Mouse (Mus musculus) thymus, postnatal 0 days (tissue): ENCODE data around the gene Gnai2. TPM values are rescaled to one million over a fixed set of nuclear protein-coding genes. Genes with fewer than 3 reads are reported as not detected.
"Not testable (repeated sequence)": the region's sequence is repeated elsewhere in the genome, so short reads cannot be mapped to it uniquely, and the experiment has no call there.

Source experiments
- DNase-seq: peaks from one replicate; pipeline ENCODE4 v3.0.0-alpha.2; 2015; ENCODE audit warnings: low spot score
- polyA plus RNA-seq: library from polyadenylated mRNA; unstranded; fragments of >200 nt; fragmentation: Nextera tagmentation; extraction: Ambion mirVana; gene quantifications from 2 replicates; pipeline ENCODE4 v1.2.1, GENCODE M21; 2015

Gene Gnai2
- polyA plus RNA-seq, 1 experiment from 2014 or later: 466 TPM

DNA sequence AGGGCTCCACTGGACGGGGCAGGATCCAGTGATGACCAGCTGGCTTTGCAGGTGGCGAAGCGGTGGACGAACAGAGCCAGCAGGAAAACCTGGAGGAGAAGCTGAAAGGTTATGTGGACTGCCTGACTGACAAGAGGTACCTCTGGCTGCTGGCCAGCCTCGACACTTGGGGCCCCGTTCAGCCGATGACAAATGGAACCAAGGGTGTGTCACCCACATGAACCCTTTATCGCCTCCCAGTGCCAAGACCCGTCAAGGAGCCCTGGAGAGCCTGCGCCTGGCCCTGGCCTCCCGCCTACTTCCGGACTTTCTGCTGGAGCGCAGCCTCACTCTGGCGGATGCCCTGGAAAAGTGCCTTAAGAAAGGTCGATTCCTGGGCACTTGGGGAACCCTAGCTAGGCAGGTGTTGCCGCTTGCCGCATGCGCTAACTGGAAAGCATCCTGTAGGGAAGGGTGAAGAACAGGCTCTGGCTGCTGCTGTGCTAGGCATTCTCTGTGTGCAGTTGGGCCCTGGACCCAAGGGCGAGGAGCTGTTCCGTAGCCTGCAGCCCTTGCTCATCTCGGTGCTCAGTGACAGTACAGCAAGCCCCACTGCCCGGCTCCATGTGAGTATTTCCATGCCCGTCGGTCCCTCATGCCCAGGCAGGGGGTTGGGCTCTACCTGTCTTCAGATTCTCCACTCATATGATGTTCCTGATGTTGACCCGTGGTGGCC, 45.0 kb downstream of the Gnai2 start:
- DNase-seq: no peak

DNA sequence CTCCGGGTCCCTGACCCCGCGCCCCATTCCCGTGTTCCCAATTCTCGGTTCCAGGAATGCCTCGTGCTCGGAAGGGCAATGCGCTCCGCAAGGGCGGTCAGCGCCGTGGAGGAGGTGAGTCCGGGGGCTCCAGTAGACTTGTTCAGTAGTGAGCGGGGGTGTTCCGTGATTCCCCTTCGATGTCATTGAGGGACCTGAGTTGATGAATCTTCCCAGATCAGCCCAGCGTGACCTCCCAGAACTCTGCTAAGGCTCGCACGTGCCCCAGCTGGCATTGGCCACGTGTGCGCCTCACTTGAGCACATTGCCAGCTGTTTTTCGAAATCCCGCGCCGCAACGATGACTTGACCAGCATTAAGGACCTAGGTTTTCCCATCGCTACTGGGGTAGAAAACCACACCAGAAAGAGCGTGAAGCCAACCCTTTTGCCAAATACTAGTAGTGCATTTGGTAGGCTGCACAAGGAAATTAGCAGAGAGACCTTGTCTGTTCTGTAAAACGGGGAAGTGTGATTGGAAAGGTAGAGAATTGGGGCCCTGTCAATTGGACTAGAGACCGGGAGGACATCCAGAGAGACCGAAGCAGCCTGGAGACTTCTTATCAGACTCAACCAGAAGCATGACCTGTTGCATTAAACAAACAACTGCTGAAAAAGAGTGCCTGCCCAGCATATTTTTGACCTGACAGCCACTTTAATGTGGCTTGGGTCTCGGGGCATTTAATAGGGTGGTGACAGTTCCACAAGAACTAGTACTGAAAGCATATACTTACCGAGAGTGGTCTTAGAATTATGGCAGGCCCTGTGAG, 47.1 kb downstream of the Gnai2 start:
- no peak for DNase-seq

- peak; percentile 99 for DNase-seq
Measured at GRCm38 (mm10) chr9:107586974-107587832, 48.0 kb downstream of the Gnai2 start, which contains the start of gene Ifrd2. TSS of gene Ifrd2 (plus strand) at chr9:107587642.

DNA sequence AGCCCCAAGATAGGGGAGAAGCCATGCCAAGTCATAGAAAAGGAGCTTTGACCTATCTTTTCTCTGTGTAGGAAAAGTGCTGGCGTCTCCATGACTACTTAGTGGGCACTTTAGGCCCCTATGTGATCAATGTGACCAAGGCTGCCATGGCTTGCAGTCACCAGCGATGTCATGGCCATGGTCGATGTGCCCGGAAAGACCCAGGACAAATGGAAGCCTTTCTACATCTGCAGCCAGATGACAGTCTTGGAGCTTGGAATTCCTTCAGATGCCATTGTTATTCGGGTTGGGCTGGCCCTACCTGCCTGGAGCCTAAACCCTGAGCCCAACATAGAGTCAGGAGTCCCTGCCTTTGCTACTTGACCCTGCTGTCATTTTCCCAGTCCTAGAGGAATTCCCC, 48.7 kb downstream of the Gnai2 start:
- no peak for DNase-seq

DNA sequence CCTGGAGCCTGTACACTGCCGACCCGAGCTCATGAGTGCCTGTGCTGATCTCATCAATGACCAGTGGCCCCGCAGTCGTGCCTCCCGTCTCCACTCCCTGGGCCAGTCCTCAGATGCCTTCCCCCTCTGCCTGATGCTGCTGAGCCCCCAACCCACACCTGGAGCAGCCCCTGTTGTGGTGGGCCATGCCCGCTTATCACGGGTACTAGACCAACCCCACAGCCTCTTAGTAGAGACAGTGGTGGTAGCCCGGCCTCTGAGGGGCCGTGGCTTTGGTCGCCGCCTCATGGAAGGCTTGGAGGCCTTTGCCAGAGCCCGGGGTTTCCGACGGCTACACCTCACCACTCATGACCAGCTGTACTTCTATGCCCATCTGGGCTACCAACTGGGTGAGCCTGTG, 52.0 kb downstream of the Gnai2 start:
- no peak for DNase-seq

GRCm38 (mm10) chr9:107582509-107583062, 52.6 kb downstream of the Gnai2 start:
- DNase-seq: no peak

DNA sequence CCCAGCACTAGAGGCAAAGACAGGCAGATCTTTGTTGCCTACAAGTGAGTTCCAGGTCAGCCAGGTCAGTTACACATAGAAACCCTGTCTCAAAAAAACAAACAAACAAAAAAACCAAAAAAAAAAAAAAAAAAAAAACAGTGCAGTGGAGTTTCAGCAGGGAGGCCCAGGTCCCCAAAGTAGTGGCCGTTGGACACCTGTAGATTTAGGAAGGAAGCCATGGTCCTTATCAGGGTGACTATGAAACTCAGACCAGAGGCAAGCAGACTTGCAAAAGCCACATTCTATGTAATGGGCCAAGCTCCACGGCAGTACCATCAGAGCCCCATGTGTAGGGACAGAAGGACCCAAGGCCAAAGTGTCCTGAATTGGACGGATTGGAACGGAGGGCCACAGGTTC, 53.6 kb downstream of the Gnai2 start:
- DNase-seq: no peak

- DNase-seq: peak; percentile 88
Measured at GRCm38 (mm10) chr9:107580501-107581317, 54.5 kb downstream of the Gnai2 start, which contains the start of gene Hyal3. TSS of gene Hyal3 (plus strand) at chr9:107580818.

- DNase-seq: no peak
Measured at GRCm38 (mm10) chr9:107579023-107579900, 55.9 kb downstream of the Gnai2 start.

- no peak for DNase-seq
Measured at GRCm38 (mm10) chr9:107578587-107578986, 56.6 kb downstream of the Gnai2 start, which contains the start of gene Naa80. TSS of gene Naa80 (plus strand) at chr9:107578887.

- no peak for DNase-seq
Measured at GRCm38 (mm10) chr9:107577871-107578270, 57.3 kb downstream of the Gnai2 start.

DNA sequence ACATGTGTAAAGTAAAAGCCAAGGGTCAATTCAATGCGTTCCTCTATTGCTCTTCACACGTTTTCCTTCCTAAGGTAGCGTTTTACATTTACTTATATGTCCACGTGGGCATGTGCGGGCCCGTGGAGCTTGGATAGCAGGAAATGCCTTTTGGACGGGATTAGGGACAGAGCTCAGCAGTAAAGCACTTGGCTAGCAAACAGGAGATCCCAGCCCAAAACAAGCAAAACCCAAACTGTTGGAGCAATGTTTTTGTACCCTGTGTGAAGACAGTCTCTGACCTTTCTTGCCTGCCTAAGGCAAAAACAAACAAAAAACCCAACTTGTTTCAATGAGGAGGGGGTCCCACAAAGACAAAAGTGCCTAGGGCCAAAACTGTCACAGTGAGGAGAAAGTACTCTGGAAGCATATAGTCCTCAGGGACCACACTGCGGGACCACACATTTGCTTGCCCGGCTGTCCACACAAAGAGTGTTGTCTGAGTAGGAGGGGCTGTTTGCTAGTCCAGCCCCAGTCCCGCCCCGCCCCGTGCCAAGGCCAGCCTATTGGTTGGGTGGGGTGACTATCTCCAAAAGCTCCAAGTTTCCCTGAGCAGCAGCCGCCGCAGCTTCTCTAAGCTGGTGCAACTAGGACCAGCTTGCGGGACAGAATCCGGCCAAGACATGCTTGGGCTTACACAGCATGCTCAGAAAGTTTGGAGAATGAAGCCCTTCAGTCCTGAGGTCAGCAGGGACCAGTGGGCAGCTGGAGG, 58.6 kb downstream of the Gnai2 start, which contains the start of gene Hyal1:
Gene Hyal1 (plus strand): TSS at position 571 of the 751 bp plus-strand sequence.
- DNase-seq: no peak

- DNase-seq: no peak
Measured at GRCm38 (mm10) chr9:107575579-107576356, 59.4 kb downstream of the Gnai2 start.

GRCm38 (mm10) chr9:107573774-107574173, 61.4 kb downstream of the Gnai2 start:
- not testable (repeated sequence) for DNase-seq

DNA sequence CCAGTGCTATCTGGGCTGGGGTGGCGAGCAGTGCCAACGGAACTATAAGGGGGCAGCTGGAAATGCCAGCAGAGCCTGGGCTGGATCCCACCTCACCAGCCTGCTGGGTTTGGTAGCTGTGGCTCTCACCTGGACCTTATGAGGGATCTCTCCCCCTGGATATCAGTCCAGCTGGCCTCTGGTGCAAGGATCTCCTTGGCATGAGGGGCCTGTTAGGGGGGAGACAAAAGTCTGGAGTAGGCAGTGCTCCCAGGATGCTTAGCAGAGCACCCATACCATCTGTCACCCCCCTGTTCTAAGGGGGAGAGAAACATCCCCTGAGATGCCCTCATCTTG, 62.9 kb downstream of the Gnai2 start:
- DNase-seq: no peak

DNA sequence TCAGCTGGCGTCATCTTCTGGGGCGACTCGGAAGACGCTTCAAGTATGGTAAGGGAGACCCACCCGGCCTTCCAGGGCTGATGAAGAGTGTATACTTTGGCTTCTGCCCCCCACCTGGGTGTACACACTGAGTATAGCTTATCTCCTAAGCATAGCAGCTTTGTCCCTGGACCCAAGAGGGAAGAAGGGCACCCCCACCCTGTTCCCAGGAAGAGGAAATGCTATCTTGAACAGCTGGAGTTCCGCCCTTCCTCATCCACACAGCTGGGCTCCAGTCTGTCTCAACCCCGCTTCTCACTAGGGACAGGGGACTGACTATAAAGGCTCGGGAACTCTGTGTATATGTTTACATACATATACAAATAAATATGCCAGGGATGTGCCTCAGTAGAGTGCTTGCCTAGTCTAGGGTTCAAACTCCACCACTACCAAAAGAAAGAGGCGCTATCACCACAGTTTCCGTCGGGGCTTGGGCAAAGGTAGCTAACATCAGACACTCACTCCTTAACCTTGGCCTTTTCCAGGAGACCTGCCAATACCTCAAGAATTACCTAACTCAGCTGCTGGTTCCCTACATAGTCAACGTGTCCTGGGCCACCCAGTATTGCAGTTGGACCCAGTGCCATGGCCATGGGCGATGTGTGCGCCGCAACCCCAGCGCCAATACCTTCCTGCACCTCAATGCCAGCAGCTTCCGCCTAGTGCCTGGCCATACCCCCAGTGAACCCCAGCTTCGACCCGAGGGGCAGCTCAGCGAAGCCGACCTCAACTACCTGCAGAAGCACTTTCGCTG, 63.4 kb downstream of the Gnai2 start:
- DNase-seq: no peak

- no peak for DNase-seq
Measured at GRCm38 (mm10) chr9:107570845-107571244, 64.3 kb downstream of the Gnai2 start.
